Mouse (Mus musculus) ES-E14 (cell line): ENCODE data around the gene Mrpl20. TPM values are rescaled to one million over a fixed set of nuclear protein-coding genes. Genes with fewer than 3 reads are reported as not detected.

Source experiments
- DNase-seq: peaks from one replicate; pipeline ENCODE4 v3.0.0-alpha.2; 2013; ENCODE audit warnings: low read depth, low spot score
- H3K27ac ChIP-seq: 2 replicates; pipeline ENCODE4 v1.5.1; 2012; ENCODE audit warnings: low read depth, mild to moderate bottlenecking, low read length, moderate library complexity, mixed read lengths; ENCODE audit not compliant: poor library complexity, insufficient read depth, severe bottlenecking
- H3K36me3 ChIP-seq: 2 replicates; pipeline ENCODE4 v1.6.1; 2012; ENCODE audit warnings: mild to moderate bottlenecking, low read length, moderate library complexity, mixed read lengths; ENCODE audit not compliant: control insufficient read depth, poor library complexity, insufficient read depth, severe bottlenecking
- H3K4me1 ChIP-seq, 2 experiments: fragments of 150-350 bp in 1 of 2; sonication (generic) in 1 of 2; 2 replicates each; pipeline ENCODE4 v1.6.1; 2012; ENCODE audit warnings: low read length in 2 of 2, mild to moderate bottlenecking in 1 of 2, mixed read lengths in 1 of 2; ENCODE audit not compliant: control insufficient read depth in 2 of 2, insufficient read depth in 2 of 2, poor library complexity in 1 of 2
- H3K4me3 ChIP-seq, 2 experiments: fragments of 150-350 bp in 1 of 2; sonication (generic) in 1 of 2; 2 replicates each; pipeline ENCODE4 v1.5.1; 2012; ENCODE audit warnings: low read length in 2 of 2, low read depth in 1 of 2, mild to moderate bottlenecking in 1 of 2, mixed read lengths in 1 of 2; ENCODE audit not compliant: insufficient read depth in 1 of 2, poor library complexity in 1 of 2, severe bottlenecking in 1 of 2
- H3K9ac ChIP-seq: 2 replicates; pipeline ENCODE4 v1.6.1; 2012; ENCODE audit warnings: low read depth, mild to moderate bottlenecking, low read length, mixed read lengths; ENCODE audit not compliant: poor library complexity, insufficient read depth, severe bottlenecking
- H3K9me3 ChIP-seq: fragments of 150-350 bp; sonication (generic); 2 replicates; pipeline ENCODE4 v1.6.1; 2012; ENCODE audit warnings: low read depth, mild to moderate bottlenecking, low read length; ENCODE audit not compliant: control insufficient read depth, insufficient read depth
- CHD2 ChIP-seq: IDR thresholded peaks from 2 replicates; pipeline ENCODE4 v1.6.1; 2014; ENCODE audit warnings: mild to moderate bottlenecking, low read depth, low read length, inconsistent platforms
- HCFC1 ChIP-seq: IDR thresholded peaks from 2 replicates; pipeline ENCODE4 v1.6.1; 2012; ENCODE audit warnings: low read length, inconsistent platforms, borderline replicate concordance; ENCODE audit not compliant: insufficient read depth
- MAFK ChIP-seq: IDR thresholded peaks from 2 replicates; pipeline ENCODE4 v1.6.1; 2014; ENCODE audit warnings: mild to moderate bottlenecking, low read depth, low read length, inconsistent platforms; ENCODE audit not compliant: insufficient read depth
- ZC3H11A ChIP-seq: IDR thresholded peaks from 2 replicates; pipeline ENCODE4 v1.6.1; 2012; ENCODE audit warnings: low read depth, mild to moderate bottlenecking, inconsistent platforms, low read length, borderline replicate concordance
- ZNF384 ChIP-seq: IDR thresholded peaks from 2 replicates; pipeline ENCODE4 v1.6.1; 2012; ENCODE audit warnings: low read depth, low read length, inconsistent platforms
- in situ Hi-C, 2 experiments: fragments of 600-800 bp; cut with MboI; formaldehyde crosslinking; loops; one replicate each; pipeline ENCODE4 v1.15.1; 2025; ENCODE audit warnings: low sequenced_read_pairs in 2 of 2, inconsistent platforms in 1 of 2; ENCODE audit not compliant: unreplicated experiment in 2 of 2
- total RNA-seq: library from RNA; depleted of rRNA; stranded (reverse); fragments of 300-350 nt; gene quantifications from 2 replicates; pipeline ENCODE4 v1.2.3, GENCODE M21; 2012

Gene Mrpl20
- total RNA-seq, 1 experiment = 157 TPM

GRCm38 (mm10) chr4:155849792-155850451, 47.2 kb downstream of the Mrpl20 start:
- in situ Hi-C loops = no loop called here
- Histone ChIP-seq H3K4me1 (peaks cover 5 to 9% of the 10 kb centered on the region in 2 experiments; a peak in 3 of 4 replicates), H3K9me3 (no peaks in the 10 kb centered on the region), H3K27ac (no peak overlapping the region), H3K4me3 (no peak overlapping the region), H3K9ac (no peak overlapping the region), H3K36me3 (peaks cover 3% of the 10 kb centered on the region; the same call in 1 of the 2 replicates)
- no peak for DNase-seq
- TF ChIP-seq MAFK (no peak), CHD2 (no peak), ZC3H11A (no peak), ZNF384 (no peak), HCFC1 (no peak)

GRCm38 (mm10) chr4:155851368-155851767, 48.7 kb downstream of the Mrpl20 start:
- Histone ChIP-seq H3K4me1 (peaks cover 5 to 9% of the 10 kb centered on the region in 2 experiments; a peak in 3 of 4 replicates), H3K36me3 (peaks cover 14% of the 10 kb centered on the region; the same call in 1 of the 2 replicates), H3K9me3 (no peaks in the 10 kb centered on the region), H3K9ac (no peak overlapping the region), H3K4me3 (no peak overlapping the region), H3K27ac (no peak overlapping the region)
- in situ Hi-C loops = no loop called here
- no peak for DNase-seq
- no peak for TF ChIP-seq ZNF384
- TF ChIP-seq ZC3H11A = no peak
- TF ChIP-seq CHD2 = no peak
- TF ChIP-seq MAFK = no peak
- no peak for TF ChIP-seq HCFC1

DNA sequence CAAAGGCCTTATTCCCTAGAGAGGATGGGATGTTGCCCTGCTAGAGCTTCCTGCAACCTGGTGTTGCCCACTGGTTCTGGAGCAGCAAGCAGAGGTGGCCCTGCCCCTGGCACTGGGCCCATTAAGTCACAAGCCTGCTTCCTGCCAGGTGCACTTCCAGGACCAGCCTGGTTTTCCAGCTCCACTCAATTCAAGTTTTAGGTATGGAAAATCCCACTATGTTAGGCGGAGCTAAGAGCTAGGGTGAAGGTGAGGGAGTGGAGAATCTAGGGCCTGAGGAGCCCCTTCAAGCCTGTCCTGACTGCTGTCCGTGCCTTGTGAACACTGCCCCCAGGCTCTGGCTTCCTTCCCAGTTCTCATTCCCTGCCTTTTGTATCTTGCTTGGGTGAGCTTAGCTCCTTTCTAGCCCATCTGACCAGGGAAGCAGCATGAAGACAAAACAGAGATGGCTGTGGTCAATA, 49.3 kb downstream of the Mrpl20 start:
- Histone ChIP-seq H3K9ac (no peak overlapping the region), H3K4me1 (peaks cover 5 to 6% of the 10 kb centered on the region in 2 experiments; a peak in 2 of 4 replicates), H3K9me3 (no peaks in the 10 kb centered on the region), H3K4me3 (no peak overlapping the region), H3K27ac (no peak overlapping the region), H3K36me3 (peaks cover 19% of the 10 kb centered on the region; the same call in 1 of the 2 replicates)
- no peak for DNase-seq
- in situ Hi-C loops = no loop called here
- TF ChIP-seq MAFK (no peak), ZNF384 (no peak), ZC3H11A (no peak), HCFC1 (no peak), CHD2 (no peak)

DNA sequence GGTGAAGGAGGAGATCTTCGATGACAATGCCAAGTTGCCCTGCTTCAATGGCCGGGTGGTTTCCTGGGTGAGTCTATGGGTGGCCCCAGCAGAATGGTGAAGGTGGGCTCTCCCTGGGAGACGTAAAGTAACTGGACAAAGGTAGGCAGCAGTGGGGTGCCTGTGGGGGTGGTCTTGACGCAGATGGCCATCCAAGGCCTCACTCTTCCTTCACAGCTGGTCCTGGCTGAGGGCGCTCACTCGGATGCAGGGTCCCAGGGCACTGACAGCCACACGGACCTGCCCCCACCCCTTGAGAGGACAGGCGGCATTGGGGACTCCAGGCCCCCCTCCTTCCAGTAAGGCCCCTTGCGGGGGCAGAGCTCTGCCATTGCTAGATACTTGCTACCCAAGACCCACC, 50.7 kb downstream of the Mrpl20 start:
- Histone ChIP-seq H3K4me3 (no peak overlapping the region), H3K27ac (no peak overlapping the region), H3K9me3 (no peaks in the 10 kb centered on the region), H3K4me1 (peaks cover 3% of the 10 kb centered on the region in 2 experiments; a peak in 2 of 4 replicates), H3K36me3 (peaks cover 21% of the 10 kb centered on the region; the same call in 1 of the 2 replicates), H3K9ac (no peak overlapping the region)
- in situ Hi-C loops = no loop called here
- DNase-seq = no peak
- TF ChIP-seq ZC3H11A = no peak
- TF ChIP-seq ZNF384 = no peak
- no peak for TF ChIP-seq CHD2
